Mouse (Mus musculus): ENCODE data around the gene Card14.
A peak's percentile ranks its signal among the peaks of the same experiment; 100 is the strongest.
"Not testable (repeated sequence)": the region's sequence is repeated elsewhere in the genome, so short reads cannot be mapped to it uniquely, and the experiment has no call there.

Card14 gene

GRCm38 (mm10) chr11:119307658-119307867, at the start of gene Card14:
Card14 (plus strand) TSS chr11:119307768.
- DNase-seq (ENCODE audit: low read depth, low spot score): no peak

DNA sequence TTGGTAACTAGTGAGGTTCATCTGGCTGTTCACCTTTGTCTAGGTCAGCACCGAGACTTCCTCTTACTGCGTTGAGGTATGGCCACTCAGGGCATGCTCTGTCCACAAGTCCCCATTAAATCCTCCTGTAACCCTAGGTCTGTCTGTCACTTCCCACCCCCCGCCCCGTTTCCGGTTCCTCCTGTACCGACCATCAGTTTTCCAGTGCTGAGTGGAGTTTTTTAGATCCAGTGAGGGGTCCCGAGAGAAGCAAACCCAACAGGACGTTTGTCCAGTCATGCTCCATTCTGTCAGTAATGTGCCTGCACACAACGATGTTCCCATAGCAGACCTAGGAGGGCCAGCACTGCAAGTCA, 49.4 kb upstream of the Card14 start:
- no peak for DNase-seq (ENCODE audit: low read depth, low spot score)

DNA sequence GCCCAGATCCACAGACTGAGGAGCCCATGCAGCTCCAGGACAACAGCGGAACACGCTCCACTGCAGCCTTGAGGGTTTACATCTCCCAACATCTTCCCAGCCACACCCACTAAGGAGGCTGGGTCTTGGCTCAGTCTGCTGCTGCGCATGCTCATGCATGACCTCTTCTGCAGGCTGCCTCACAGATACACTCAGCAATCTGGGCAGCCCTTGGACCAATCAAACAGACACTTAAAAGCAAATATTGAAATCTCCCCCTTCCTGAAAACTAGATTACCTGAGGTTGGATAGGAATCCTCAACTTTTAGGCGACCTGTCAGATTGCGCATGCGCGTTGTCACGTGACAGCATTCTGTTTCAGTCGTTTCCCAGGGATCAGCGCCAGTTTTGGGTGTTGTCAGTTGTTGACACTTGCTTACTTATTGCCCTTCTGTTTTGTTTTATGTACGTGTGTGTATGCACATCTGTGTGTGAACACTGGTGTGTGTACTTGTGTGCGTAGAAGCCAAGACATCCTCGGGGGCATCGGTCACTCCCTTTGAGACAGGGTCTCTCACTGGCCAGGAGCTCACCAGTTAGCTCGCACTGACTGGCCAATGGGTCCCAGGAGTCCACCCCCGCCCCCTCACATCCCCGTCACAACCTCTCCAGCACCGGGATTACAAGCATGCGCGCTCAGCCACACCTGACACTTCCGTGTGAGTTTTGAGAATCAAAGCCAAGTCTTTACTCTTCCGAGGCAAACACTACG, 48.8 kb upstream of the Card14 start:
- DNase-seq (ENCODE audit: low read depth, low spot score): peak; percentile 69

GRCm38 (mm10) chr11:119259977-119260376, 47.6 kb upstream of the Card14 start:
- no peak for DNase-seq (ENCODE audit: low read depth, low spot score)

DNA sequence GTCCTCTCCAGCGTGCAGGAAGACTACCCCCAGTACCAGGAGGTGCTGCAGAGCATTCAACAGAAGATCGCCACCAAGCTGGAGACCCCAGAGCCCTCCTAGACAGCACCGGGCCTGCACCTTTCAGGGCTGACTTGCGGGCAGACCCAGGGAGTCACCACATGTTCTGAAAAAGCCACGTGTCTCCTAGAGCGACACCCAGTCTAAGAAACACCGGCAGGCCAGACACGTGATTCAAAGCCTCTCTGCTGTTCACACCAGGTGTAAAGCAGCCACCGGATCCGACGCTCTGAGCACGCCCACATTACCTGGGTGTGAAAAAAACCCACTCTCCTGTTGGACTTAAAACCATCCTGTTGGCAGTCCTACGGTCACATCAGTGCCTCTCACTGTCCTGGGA, 43.2 kb upstream of the Card14 start:
- no peak for DNase-seq (ENCODE audit: low read depth, low spot score)

- no peak for DNase-seq (ENCODE audit: low read depth, low spot score)
Observed at GRCm38 (mm10) chr11:119265811-119266210, 41.8 kb upstream of the Card14 start.

DNA sequence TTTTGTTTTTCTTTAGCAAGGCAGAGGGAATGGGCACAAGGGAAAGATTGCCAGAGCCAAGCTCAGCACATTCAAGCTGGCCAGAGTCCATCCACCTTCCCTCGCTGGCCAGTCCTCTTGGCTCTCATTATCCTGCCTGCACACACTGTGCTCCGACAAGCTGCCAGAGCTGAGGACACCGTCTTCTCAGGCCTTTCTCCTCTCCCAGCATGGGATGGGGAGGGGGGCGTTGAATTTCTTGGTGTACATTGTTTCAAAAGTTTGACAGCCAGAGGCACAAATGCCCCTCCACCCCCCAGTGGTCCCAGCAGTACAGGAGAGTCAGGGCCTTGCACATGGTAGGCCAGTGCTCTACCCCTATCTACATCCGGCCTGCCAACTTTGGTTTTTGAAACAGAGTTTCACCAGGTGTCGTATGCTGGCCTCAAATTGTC, 40.3 kb upstream of the Card14 start:
- DNase-seq (ENCODE audit: low read depth, low spot score): no peak

DNA sequence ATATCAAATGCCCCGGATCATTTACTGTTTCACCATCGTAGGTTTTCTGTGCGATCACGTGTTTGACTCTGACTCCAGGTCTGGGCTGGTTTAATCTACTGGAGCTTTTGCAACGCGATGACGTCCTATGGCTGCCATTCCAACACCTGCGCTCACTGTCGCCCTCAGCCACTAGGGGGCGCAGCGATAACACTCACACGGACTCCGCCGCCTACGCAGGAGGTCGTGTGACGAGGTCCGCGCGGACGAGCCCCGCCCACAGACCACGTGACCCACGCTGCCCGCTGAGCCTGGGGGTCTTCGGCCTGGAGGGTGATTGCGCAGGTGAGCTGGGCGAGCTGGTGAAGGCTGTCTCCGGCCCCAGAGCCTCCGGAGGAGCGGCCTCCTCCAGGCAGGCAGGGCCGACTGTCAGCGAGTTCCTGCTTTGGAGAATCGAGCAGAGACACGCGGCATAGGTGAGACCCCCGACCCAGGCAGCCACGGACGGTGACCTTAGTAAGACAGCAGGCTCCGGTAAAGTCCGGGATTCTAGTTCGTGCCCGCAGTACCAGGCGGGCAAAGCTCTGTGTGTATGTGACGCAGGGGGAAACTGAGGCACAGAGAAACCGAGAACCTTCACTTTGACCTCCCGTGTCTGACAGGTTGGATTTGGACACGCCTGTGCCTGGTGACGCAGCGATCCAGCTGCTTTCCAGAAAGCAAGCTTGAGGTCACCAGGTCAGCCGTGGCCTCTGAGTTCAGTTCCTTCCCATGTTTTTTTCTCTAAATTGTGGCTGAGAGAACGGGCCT, 39.6 kb upstream of the Card14 start, which contains the start of gene Gaa:
Gene Gaa, plus strand, starts transcription at position 120 of the 789 bp plus-strand sequence.
- peak; percentile 96 for DNase-seq (ENCODE audit: low read depth, low spot score)

DNA sequence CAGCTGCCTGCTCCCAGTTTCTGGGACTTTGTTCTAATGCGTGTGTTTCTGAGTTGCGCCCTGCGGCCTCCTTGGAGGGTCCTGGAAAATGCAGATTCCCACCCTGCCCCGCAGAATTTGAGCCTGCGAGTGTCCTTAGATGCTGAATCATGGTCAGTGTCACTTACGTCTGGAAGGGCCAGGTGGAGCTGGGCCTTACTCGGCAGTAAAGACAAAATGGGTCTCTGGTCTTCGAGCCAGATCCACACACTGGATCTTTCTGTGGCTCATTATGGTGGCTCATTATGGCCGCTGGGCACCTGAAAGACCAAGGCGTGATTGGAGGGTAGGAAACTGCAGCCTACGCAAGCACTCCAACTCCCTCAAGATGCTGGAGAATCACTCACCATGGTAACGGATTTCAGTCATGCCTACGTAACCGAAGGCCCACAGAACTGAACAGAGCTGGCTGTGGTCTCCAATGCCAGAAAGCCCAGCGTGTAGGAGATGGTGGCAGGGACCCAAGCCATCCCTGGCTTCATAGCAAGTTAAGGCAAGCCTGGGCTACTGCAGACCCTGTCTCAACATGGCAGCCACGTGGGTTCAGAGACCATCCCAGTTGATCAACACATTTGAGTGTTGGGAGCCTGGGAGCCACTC, 38.9 kb upstream of the Card14 start:
- no peak for DNase-seq (ENCODE audit: low read depth, low spot score)

DNA sequence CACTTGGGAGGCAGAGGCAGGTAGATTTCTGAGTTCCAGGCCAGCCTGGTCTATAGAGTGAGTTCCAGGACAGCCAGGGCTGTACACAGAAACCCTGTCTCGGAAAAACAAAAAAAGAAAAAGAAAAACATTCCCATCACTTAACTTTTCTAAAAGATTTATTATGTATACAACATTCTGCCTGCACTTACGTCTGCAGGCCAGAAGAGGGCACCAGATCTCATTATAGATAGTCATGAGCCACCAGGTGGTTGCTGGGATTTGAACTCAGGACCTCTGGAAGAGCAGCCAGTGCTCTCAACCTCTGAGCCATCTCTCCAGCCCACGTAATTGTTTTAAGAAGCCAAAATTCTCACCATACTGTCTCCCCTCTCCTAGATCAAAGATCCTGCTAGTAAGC, 35.1 kb upstream of the Card14 start:
- DNase-seq (ENCODE audit: low read depth, low spot score): not testable (repeated sequence)

GRCm38 (mm10) chr11:119273186-119273930, 34.2 kb upstream of the Card14 start:
- peak; percentile 28 for DNase-seq (ENCODE audit: low read depth, low spot score)

GRCm38 (mm10) chr11:119281030-119281429, 26.5 kb upstream of the Card14 start:
- no peak for DNase-seq (ENCODE audit: low read depth, low spot score)

GRCm38 (mm10) chr11:119285791-119286527, 21.6 kb upstream of the Card14 start:
- no peak for DNase-seq (ENCODE audit: low read depth, low spot score)

DNA sequence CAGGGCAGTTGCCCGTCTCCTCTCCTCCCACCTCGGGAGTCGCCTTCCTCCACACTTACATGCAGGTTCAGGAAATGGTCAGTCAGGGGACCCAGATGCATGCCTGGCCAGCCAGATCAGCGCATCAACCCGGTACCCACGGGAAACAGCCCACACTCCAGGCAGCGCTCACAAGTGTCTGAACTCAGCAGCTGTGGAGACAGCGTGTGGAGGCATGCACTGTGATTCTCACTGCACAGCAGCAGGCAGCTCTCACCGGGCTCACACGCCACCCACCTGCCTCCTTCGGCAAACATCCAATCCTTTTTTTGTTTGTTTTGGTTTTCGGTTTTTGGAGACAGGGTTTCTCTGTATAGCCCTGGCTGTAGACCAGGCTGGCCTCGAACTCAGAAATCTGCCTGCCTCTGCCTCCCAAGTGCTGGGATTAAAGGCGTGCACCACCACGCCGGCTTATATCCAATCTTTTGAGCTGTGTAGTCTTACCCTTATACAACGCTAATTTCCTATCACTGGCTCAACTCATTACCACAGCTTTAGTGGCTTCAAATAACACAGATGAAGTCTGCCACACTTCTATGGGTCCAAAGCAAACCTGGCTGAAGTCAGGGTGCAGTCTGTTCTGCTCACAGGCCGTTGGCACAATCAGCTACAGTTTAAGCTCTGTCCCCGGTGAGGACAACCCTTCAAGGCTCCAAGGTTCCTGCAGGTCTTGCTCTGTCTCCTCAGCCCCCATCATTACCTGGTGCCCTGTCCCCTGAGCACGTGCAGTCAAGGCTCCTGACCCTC, 20.2 kb upstream of the Card14 start:
- DNase-seq (ENCODE audit: low read depth, low spot score): no peak

GRCm38 (mm10) chr11:119292861-119293260, 14.7 kb upstream of the Card14 start:
- DNase-seq (ENCODE audit: low read depth, low spot score): not testable (repeated sequence)

DNA sequence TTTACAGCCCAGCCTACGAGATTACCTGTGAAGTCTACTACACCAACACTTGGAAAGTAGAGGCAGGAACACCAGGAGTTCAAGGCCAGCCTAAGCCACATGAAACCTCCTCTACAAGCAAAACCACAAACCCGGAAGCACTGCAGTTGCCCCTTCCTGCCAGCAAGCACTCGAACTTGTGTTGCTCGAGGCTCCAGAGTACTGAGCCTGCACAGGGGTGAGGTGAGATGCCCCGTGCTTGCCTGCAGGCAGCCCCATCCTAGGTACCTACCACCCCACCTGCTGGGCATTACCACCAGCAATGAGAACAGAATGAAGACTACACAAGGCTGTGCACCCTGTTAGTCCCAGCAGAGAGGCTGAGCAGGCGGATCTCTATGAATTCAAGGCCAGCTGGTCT, 9.6 kb upstream of the Card14 start:
- peak; percentile 56 for DNase-seq (ENCODE audit: low read depth, low spot score)

GRCm38 (mm10) chr11:119298917-119299316, 8.7 kb upstream of the Card14 start:
- DNase-seq (ENCODE audit: low read depth, low spot score): no peak

DNA sequence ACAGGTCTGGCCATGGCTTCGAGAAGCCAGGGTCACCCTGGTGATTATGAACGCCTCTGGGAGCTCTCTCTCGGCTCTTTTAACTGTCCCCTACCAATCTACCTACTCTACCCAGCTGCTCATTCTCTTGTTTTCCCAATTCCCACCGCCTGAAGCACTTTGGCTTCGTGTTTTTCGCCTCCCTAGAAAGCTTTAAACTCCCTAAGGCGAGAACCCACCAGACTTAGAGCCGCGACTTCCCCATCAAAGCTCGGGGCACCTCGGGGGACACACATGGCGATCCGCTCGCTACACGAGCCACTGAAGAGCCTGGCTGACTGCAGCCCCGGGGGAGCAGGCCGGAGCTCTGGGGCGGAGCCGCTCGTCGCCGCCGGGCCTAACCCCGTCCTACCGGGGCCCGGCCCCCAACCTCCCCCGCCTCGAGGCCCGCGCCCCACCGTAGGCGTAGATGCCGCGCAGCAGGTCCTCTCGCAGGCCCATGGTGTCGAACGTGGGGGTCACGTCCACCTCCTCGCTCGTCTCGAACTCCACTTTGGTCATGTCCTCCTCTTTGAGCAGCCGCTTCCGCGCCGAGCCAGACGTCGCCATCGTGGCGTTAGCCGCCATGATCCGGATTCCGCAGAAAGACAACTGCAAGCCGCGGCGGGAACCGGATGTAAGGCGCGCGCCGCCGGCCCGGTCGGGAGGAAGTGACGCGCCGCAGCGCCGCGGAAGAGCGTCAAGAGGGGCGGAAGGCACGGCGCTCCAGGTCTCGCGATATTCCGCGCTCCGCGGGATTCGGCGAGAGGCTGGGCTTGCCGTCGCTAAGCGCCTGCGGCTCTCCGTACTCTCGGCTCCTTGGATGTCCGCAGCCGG, 8.0 kb upstream of the Card14 start, which contains the start of gene Eif4a3:
Gene Eif4a3, minus strand, starts transcription at position 699 of the 855 bp plus-strand sequence.
- peak; percentile 99 for DNase-seq (ENCODE audit: low read depth, low spot score)

GRCm38 (mm10) chr11:119300246-119300935, 7.2 kb upstream of the Card14 start:
- DNase-seq (ENCODE audit: low read depth, low spot score): no peak
